Mouse (Mus musculus): Measurements from ENCODE around the gene Slc44a1.

The Slc44a1 gene

GRCm38 (mm10) chr4:53430522-53430921 is 9.7 kb upstream of the Slc44a1 start:
- DNase-seq (ENCODE audit: low read depth, low spot score) = no peak

GRCm38 (mm10) chr4:53431585-53432234 is 8.5 kb upstream of the Slc44a1 start:
- DNase-seq (ENCODE audit: low read depth, low spot score) = no peak

GRCm38 (mm10) chr4:53437110-53437755 is 3.0 kb upstream of the Slc44a1 start:
- peak; percentile 53 for DNase-seq (ENCODE audit: low read depth, low spot score)

GRCm38 (mm10) chr4:53438386-53438785 is 1.8 kb upstream of the Slc44a1 start:
- no peak for DNase-seq (ENCODE audit: low read depth, low spot score)

DNA sequence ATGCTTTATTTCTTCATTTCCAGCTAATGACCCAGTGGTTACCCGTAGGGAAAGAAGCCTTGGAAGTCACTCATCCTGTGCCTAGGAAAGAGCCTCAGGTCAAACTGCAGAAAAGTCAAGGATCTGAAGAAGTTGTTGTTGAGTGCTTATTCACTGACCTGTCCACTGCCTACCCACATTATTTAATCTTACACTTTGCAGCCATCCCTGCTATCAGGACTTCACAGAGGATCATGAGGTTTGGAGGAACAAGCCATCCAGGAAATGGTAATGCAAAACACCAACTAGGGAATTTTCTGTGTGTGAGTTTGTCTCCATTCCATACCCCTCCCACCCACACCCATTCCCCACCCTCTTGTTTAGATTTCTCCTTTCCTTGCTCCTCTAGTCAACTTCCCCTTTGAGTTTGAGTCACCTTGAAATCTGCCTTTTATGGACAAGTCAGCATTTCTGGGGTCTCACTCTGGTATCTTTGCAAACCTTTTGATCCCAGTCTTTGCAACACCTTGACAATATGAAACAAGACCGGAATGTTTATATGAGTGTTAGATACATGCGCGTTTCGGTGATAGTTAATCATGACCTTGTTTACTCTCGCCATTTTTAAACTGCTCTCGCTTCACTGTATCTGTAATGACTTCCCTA is 1.3 kb upstream of the Slc44a1 start:
- DNase-seq (ENCODE audit: low read depth, low spot score) = no peak

- DNase-seq (ENCODE audit: low read depth, low spot score) = no peak
These were observed 590 bp upstream of the Slc44a1 start for GRCm38 (mm10) chr4:53439636-53440009.

GRCm38 (mm10) chr4:53440816-53441571 is 781 bp downstream of the Slc44a1 start:
- no peak for DNase-seq (ENCODE audit: low read depth, low spot score)

GRCm38 (mm10) chr4:53441683-53442082 is 1.5 kb downstream of the Slc44a1 start:
- DNase-seq (ENCODE audit: low read depth, low spot score) = no peak

DNA sequence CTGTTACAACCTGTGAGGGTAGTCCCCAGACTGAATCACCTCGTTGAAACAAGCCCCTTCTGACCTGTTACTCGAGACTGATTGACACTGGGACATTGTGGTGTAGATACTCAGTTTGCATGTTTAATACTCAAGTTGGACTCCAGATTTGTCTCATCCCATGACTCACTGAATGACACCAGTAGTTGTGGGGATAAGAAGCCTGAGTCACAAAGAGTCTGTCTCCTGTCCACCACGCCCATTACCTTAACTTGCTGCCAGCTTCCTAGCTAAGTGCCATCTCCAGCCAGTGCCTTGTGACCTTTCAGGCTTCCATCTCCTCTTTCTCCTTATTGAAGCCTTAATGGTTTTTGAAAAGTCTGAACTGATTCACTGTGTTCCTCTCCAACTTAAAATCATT is 6.0 kb downstream of the Slc44a1 start:
- DNase-seq (ENCODE audit: low read depth, low spot score) = peak; percentile 16

- DNase-seq (ENCODE audit: low read depth, low spot score) = no peak
These were observed 7.6 kb downstream of the Slc44a1 start for GRCm38 (mm10) chr4:53447773-53448172.

GRCm38 (mm10) chr4:53450736-53451135 is 10.5 kb downstream of the Slc44a1 start:
- DNase-seq (ENCODE audit: low read depth, low spot score) = no peak

- peak; percentile 22 for DNase-seq (ENCODE audit: low read depth, low spot score)
These were observed 11.7 kb downstream of the Slc44a1 start for GRCm38 (mm10) chr4:53451887-53452286.

DNA sequence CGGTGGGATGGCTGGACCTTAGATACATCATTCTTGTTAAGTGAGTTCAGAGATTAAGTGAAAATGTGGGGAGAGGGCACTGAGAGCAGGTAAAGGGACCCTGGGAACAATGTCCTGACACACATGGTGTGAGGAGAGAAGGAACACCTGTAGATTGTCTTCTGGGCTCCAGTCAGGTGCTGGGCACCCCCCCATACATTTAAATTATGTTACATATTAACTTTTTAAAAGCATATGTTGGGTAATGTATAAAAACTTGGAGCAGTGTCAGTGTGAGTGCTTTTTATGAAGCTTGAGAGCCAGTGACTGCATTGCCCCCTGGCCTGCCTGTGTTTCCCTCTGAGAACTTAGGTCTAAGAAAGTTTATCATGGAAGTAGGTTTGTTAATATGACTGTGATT is 12.2 kb downstream of the Slc44a1 start:
- DNase-seq (ENCODE audit: low read depth, low spot score) = no peak

GRCm38 (mm10) chr4:53452976-53453889 is 13.0 kb downstream of the Slc44a1 start:
- no peak for DNase-seq (ENCODE audit: low read depth, low spot score)

- DNase-seq (ENCODE audit: low read depth, low spot score) = no peak
These were observed 15.7 kb downstream of the Slc44a1 start for GRCm38 (mm10) chr4:53455885-53456284.

DNA sequence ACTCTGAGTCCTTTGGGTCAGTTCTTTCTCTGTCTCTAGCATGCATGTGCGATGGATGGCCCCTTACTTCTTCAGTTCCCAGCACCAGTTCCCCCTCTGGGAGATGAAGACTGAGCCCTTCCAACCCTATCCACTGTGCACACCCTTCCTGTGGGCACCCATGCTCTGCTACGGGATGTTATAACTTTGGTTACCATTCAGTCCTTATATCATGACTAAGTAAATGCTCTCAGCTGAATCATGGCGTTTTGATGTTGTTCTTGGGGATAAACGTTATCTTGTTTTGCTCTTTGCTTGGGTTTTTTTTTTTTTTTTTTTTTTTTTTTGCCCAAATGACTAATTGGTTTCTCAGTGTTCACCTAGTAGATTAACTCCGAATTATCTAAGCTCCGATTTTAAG is 16.4 kb downstream of the Slc44a1 start:
- no peak for DNase-seq (ENCODE audit: low read depth, low spot score)

DNA sequence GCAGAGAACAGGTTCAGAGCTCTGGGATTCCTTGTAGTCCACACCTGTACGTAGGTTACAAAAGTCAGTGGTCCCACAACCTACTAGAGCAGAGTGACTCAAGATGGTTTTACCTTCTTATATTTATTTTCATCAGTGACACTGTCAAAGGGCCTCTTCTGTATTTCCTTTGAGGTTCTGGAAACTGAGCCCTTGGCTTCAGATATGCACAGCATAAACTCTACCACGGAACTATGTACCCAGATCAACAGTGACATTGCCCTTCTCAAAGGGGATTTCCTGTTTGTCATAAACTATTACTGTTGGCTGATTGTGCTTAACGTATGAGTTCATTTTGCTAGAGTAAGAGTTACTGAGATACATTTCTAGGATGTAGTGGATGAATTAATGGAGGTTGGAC is 18.3 kb downstream of the Slc44a1 start:
- no peak for DNase-seq (ENCODE audit: low read depth, low spot score)

DNA sequence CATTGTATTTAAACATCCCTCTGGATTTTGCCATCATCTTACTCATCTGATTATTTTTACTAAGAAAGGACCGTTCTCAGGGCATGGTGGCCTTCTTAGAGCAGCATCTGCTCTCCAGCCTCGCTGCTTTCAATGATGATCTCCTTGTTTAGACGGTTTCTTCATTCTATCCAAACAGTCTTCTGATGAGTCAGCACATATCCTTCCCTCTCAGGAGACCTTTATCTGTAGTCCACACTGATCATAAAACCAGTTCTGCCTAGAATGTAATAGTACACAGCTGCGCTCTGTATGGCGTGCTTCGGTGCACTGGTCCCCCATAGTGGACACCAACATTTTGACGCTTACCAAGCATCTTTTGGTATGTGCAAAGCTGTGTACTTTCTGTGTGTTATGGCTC is 19.5 kb downstream of the Slc44a1 start:
- DNase-seq (ENCODE audit: low read depth, low spot score) = no peak

DNA sequence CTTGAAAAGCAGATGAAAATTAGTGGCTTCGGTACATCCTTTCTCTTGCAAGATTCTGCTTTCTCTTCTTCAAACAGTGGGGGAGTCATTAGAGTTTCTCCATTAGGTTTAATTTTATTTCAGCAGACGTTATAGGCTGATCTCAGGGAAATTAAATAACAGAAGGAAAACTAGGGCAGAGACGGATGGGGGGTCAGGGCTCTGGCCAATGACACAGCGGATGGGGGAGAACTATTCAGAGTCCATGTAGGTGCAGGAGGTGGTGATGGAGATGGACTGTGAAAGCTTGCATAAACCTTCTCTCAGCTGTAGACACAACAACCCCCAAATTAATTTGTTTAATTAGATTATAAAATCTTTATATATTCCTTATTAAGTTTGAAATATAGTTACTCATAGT is 20.8 kb downstream of the Slc44a1 start:
- DNase-seq (ENCODE audit: low read depth, low spot score) = no peak

- no peak for DNase-seq (ENCODE audit: low read depth, low spot score)
These were observed 21.9 kb downstream of the Slc44a1 start for GRCm38 (mm10) chr4:53462069-53462468.

GRCm38 (mm10) chr4:53462505-53463251 is 22.5 kb downstream of the Slc44a1 start:
- no peak for DNase-seq (ENCODE audit: low read depth, low spot score)

Data from skeletal muscle tissue, adult 2 months (tissue).